Mouse (Mus musculus) c-Kit-positive CD71-negative TER-119-negative erythroid progenitor cells, embryonic 14.5 days (primary cell): ENCODE results near the gene Tex33.
A peak's percentile ranks its signal among the peaks of the same experiment; 100 is the strongest.
"Not testable (repeated sequence)": the region's sequence is repeated elsewhere in the genome, so short reads cannot be mapped to it uniquely, and the experiment has no call there.

ENCODE experiments used
- DNase-seq: peaks from one replicate; pipeline ENCODE4 v3.0.0-alpha.2; 2013; ENCODE audit warnings: low read depth

The Tex33 gene

DNA sequence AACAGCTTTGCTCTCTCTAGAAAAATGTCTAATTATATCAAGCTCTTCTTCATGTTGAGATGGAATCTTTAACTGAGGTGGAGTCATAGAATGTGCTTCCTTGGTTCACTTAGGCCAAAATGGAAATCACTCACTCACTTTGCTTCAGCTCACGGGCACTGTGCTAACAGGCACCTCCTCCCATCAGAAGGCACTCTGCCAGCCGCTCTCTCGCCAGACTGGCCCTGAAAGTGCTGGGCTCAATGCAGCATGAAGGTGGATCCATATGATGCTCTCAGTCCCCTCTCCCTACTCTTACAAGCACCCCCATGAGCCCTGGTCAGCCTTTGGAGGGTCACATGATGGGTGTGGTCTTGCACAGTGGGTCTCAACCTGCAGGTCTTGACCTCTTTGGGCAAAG is 21.5 kb downstream of the Tex33 start:
- no peak for DNase-seq

DNA sequence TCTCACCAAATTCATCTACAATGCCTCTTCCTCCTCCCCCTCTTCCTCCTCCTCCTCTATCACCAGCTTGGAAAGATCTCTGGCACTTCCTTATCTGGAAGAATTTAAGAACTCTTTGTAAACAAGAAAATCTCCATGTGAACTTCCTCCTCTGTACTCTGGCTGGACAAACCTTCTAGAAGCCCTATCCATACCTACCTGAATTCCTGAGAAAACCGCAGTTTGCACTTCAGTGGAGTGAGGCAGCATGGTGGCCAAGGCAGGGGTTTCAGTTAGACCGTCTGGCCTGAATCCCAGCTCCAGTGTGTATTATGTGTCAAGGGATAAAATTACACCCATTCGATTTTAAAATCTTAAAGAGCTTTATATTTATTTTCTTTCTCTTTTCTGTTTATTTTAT is 22.9 kb downstream of the Tex33 start:
- no peak for DNase-seq

DNA sequence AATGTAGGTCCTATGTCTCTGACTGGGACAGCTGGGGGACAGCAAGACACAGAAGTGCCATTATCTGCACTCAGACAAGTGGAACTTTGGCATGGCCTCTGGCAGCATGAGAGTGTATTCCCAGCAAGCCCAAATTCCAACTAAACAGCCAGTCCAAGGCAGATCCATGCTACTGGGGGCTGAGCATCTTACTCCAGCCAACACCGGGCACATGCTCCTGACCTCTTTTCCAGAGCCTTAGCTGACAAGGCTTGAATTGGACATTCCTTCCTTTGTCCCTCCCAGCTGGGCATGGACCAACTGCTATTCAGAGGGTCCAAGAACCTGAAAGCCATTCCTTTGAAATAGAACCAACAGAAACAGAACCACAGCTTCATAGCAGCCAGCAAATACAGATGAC is 26.1 kb downstream of the Tex33 start:
- no peak for DNase-seq

DNA sequence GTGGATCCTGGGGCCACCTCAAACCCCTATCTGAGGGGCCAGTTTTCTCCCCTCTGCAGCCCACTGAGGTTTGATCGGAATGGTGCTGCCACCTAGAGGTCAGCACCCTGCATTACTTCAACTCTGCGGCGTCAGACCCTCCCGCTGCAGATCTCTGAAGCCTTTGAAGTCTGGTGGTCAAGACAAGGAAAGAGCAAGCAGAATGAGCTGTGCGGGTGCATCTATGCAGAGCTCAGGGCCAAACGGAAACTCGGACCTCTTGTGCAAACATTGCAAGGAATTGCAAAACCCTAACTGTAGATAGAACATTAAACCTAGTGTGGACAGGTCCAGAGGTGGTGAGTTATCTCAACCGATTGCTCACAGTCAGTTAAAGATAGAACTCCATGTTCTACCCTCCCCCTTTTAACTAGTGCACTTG is 26.8 kb downstream of the Tex33 start:
- DNase-seq = peak; percentile 47

DNA sequence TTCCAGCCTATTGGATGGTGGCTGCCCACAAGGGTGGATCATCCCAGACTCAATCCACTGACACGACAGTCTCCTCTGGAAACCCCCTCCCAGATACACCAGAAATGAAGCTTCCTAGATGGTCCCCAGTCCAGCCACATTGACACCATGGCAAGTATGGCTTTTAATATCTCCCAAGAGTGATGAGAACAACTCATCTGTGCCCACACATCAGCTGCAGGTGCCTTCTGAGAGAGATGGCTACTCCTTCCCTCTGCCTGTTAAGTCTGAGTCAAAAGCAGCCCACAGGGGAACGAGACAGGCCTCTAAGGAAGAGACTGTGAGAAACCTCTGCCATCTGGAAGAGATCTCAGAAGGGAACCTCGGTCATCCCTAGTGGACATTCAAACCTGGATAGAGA is 27.9 kb downstream of the Tex33 start:
- no peak for DNase-seq

DNA sequence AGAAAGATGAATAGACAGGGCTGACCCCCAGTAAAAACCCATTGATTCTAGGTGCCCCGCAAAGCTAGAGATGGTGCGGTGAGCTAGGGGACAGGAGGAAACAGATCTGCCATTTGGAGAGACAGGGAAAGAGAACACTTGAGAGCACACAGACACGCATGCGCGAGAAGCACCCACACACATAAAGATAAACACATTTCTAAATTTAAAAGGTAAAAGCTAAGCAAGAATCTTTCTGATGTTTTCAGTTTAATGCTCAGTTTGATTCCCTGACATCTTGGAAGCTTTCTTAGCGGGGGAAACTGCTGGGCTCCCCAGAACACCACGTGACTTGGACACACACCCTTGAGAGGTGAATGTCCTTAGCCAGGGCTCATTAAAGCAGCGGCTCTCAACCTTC is 28.8 kb downstream of the Tex33 start:
- no peak for DNase-seq

DNA sequence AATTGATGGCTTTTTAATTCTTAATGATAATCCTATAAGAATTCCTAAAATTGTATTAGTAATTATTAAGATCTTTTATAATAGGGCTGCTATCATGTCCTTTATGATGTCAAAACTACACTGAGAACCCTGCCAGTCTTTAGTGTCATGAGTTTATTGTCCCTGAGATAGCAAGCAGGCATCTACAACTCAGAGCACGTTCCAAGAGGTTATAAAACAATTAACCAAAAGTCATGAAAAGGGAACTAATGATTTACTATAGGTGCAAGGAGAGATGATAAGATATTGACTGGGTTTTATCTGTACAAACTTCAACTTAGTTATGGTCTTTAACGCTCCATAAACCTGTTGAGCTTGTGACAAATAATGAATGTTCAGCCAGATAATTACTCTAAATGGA is 29.8 kb downstream of the Tex33 start:
- no peak for DNase-seq

DNA sequence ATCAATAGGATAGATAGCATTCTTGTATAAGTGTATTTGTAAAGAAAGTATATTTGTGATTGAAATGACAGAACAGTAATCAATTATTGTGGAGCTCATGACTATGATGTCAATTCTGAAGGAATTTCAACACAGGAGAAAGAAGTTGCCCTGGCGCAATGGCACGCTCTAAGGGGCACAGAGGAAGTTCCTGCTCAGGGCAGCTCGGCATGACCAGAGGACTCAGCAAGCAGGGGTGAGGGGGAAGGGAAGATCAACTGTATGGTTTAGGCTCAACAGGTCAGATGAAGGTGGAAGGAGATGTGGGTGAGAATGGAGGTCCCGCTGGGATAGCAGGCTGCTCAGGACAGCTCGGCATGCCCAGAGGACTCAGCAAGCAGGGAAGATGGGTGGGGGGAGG is 40.2 kb downstream of the Tex33 start:
- DNase-seq = no peak

DNA sequence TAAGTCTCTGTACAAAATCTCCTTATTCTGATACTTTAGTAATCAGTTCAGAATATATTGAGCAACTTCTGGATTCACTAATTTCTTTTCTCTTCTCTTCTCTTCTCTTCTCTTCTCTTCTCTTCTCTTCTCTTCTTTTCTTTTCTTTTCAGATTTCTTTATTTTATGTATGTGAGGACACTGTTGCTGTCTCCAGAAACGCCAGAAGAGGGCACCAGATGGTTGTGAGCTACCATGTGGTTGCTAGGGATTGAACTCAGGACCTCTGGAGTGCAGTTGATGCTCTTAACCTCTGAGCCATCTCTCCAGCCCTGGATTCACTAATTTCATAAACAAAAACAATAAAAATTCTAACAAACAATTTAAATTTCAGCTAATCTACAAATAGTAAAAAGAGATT is 40.8 kb downstream of the Tex33 start:
- DNase-seq = peak; percentile 24

DNA sequence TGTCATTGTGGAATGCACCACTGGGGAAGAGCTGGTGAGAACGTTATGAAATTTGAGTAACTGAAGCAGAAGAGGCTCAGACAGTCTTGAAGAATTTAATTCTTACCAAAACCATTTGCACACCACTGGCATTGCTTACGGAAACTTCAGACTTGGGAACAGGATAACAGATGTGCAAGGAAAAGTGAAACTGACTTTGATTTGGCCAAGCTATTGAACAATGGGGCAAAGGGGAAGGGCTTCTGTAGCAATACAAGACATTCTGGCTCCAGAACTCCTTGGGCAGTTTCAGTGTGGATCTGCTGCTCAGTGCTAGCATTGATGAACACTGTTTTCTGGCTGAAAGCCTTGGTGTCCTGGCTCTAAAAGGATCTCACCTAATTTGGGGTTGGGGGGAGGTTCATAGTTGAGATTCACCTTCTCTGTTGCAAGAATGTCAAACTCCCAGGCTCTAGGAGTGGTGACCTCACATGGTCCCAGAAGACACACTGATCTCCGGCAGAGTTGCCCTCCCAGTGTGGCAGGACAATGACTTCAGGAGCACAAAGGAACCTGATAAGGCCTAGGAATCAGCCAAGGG is 44.0 kb downstream of the Tex33 start:
- DNase-seq = no peak

DNA sequence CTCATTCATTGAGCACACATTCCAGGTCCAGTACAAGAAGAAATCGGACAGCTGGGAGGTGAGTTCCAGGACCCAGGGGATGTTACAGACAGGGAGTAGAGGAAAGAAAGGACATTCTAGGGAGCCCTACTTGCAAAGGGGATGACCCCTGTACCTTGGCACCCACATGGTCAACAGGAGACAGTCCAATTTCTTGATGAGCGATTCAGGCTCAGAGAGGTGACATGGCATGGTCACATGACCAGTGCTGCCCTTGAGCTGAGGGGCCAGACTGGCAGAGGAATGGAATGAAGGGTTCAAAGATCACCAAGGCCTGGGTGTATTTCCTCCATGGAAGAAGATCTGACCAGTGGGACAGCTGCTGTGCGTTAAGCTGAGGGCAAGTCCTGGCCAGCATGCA is 51.1 kb downstream of the Tex33 start:
- DNase-seq = no peak

DNA sequence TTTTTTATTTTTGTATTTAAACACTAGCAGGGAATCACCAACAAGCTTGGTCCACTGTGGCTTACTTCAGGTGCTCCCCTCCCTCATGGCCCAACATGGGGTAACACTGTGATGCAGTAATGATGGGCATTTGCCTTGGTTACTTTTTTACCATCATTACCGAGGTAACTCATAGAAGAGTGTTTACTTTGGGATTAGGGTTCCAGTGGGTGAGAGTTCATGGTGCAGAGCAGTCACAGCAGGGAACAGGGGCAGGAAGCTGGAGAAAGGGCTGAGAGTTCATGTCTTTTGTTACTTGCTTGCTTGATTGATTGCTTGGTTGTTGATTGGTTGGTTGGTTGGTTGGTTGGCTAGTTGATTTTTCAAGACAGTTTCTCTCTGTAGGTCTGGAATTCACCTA is 52.0 kb downstream of the Tex33 start:
- DNase-seq = no peak

DNA sequence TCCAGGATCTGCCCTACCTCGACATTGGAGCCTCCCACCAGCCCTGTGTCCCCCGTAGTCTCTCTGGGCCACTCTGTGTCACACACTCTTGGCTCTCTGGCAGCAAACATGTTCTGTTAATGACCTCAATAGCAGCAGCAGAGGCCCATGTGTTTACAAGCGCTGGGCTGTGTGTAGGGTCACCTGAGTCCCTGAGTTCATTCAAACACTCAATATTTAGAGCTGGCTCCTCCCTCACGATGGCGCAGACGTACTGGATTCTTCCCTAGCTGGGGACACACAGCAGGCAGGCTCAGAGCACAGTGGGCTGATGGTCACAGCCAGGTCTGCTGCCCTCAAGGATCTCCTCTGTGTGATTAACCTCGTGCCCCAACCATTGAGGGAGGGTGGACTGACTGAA is 54.8 kb downstream of the Tex33 start:
- not testable (repeated sequence) for DNase-seq

DNA sequence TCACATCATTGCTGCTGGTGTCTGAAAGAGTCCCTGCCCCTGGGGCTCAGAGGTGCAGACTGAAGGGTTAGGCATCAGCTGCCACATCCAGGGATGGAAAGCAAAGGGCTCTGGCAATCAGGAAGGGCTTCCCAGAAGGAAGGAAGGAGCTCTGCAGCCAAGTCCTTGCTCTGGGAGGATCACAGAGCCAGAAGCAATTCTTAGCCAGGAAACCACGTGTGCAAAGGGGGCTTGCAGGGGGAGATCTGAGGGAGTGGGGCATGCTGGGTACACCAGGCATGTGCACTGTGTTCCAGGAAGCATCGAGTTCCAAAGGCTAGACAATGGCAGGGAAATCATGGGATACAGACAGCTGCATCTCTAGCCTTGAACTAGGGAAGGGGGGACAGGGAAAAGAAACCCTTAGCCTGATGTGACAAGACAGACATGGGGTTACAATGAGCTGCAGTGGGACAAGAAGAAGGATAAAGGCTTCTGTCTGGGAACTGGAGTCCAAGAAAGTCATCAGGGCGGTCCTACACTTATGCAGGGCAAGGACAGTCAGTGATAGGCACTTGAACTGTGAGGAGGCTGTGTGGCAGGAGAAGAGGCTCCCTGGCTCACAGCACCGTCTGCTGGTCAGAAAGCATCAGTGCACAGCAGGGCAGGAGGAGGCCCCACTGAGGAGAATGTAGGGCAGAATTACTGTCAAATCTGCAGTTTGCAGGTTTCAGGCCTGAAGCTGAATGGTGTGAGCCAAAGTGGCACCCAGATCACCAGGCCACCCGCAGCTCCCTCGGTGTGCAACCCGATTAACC is 55.9 kb downstream of the Tex33 start:
- DNase-seq = peak; percentile 39

DNA sequence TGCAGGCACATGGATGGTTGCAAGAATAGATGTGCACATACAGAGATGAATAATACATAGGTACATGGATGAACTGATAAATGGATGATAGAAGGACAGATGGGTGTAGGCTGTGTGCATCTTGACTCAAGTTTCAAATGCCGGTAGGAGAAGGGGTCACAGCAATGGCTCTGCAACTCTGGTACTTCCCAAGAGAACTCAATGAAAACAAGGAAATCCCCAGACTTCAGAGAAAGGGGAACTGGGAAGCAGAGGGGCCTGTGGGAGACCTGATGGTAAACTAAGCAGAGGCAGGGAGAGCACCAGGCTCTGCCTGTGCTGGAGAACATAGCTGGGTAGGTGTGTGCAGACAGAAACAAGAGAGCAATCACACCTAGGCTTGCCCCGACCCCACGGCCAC is 61.3 kb downstream of the Tex33 start:
- DNase-seq = no peak

DNA sequence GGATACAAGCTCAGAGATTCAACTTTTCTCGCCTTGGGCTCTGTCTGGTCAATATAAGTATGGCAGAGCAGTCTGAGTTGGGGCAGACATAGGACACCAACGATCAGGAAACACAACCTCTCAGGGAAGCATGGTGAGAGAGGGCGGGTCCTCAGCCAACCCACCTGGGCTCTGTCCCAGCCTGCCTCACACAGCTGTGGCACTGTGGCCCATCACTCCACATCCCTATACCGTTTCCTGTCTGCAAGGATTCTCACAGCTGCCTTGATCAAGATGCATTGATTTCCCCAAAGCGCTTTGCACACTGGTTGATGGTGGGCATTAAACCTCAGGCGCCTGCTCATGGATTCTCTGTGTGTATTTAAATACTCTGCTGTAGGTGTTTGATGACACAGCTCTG is 62.7 kb downstream of the Tex33 start:
- no peak for DNase-seq

DNA sequence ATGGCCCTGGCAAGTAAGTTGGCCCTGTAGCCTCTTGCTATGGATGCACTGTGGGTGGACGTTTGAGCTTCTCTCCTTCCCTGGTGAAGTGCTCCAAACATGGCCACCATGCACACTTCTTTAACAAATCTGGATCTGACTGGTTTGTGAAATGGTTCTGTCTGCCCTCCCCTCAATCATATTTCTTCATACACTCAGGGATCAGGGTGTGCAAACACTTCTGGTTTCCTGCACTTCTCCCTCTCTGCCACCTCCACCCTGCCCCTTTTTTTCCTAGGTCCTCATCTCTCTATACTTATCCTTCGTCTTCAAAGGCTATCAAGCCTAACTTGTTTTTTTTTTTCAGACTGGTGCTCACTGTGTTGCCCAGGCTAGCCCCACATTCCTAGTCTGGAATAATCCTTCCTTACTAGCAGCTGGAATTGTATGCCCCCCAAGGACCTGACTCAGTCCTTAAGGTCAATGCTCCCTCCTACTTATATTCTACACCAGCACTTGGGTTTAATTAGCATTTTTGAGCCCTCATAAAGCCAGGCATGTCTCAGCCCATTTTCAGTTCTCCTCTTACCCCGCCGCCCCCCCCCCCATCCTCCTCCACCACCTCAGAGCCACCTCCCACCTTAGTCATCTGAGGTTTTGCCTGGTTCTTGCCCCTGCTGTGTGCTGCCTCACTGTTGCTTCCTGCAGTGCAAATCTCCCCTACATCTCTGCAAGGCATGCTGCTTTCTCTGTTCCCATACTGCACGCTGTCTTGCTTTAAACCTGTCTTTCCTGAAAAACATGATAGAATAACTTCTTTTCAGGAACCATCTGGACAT is 64.0 kb downstream of the Tex33 start:
- no peak for DNase-seq

DNA sequence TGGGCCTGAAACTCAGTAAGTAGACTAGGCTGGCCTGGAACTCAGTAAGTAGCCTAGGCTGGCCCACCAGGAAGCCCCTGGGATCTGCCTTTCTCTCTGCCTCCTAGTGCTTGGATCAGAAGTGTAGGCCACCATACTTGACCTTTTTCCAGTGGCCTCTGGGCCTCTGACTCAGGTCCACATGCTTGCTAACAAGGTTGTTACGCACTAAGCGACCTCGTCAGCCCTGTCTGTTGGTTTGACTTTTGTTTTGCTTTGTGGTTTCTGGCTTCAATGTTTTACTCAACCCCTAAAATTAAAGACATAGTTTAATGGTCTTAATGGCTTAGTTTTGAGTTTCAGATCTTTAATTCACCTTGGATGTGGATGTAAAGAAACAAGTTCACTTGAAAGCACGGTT is 65.0 kb downstream of the Tex33 start:
- DNase-seq = no peak

DNA sequence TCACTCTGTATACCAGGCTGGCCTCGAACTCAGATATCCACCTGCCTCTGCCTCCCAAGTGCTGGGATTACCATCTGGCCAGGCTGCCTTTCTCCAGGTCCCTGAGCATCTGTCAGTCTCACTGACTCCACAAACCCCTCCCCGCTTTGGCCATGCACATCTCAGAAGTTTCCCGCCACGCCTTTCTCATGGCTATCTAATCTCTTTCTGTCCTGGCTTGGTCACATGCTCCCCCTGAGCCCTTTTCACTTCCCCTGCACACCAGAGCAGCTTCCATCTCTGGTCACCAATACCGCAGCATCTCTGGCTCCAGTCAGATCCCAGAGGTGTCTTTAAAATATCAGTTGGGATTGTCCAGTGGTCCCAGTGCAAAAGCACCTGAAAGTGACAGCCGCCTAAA is 65.7 kb downstream of the Tex33 start:
- DNase-seq = not testable (repeated sequence)

DNA sequence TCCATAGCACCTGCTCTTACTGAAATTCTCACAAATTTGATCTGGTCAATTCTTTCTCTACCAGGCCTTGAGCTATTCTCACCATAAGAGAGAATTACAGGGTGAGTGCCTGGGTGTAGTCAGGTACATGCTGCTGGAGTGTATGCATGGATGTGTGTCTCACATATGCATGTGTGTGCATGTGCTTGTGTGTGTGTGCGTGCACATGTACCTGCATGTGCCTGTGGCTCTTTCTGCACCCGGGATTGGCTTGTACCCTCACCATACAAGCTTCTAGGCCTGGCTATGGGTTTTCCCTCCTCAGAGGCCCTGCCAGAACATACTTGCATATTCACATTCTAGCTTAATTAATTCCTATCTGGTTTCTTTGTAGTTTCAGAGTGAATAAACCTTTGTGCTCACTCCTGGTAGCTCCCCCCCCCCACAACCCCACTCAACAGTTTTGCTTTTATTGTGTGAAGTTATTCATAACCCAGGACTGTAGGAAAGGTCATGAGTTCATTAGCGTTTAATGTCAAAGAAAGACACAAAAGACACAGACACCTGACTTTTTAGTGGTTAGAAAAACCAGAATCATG is 67.1 kb downstream of the Tex33 start:
- no peak for DNase-seq
